Mouse (Mus musculus) spleen, postnatal 36 days (tissue): ENCODE measurements around the gene Lyst.
"Not testable (repeated sequence)": the region's sequence is repeated elsewhere in the genome, so short reads cannot be mapped to it uniquely, and the experiment has no call there.

ENCODE experiments used
- DNase-seq, 2 experiments: peaks; one replicate each; pipeline ENCODE4 v3.0.0; 2022; ENCODE audit warnings: low spot score in 2 of 2, mixed read lengths in 1 of 2

Gene Lyst

DNA sequence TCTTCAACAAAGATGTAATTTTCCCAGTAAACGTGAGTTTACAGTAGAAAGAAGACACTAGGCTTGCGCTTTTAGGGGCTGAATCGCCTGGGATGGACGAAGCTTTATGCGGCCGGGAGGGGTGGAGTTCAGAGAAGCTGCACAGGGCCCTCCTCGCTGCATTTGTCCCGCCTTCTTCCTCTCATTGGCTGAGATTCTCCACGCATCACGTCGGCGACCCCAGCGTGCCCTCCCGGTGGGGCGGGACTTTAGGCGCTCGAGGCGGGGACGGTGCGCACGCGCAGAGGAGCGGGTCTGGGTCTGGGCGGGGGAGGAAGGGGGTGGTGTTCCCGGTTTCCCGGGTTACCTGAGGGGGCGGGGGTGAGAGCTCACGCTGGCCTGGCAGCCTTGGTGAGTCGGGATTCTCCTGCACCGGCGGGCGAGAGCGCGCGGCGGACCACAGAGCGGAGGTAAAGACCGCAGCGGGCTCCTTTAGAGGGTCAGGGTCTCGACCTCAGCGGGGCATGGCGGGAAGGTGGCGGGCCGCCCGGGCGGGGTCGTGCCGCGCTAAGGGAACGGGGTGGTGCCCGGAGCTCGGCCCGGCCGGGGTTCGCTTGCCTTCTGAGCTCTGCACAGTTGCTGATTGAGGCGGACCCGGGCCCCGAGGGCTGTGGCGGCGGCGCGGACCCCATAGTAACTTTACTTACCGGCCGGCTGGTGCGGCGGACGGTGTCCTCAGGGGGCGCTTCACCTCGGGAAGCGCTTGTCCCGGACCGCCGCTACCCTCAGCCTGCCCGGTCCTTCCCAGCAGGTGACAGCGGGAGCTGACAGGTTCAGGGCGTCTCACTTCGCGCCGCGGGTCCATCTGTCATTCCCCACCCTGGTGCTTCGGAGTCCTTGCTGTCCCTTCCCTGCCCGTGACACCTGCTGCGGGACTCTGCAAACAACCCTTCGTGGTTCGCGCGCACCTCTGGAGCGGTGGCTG is at the start of gene Lyst:
Gene Lyst (plus strand): TSS at position 350 of the 964 bp plus-strand sequence.
- peak; percentile 98 to 99 for DNase-seq

- DNase-seq, result not testable (repeated sequence)
Observed at GRCm38 (mm10) chr13:13543073-13543472, 47.1 kb upstream of the Lyst start.

- DNase-seq, result no peak
Observed at GRCm38 (mm10) chr13:13546792-13547191, 43.4 kb upstream of the Lyst start.

- no peak for DNase-seq
Observed at GRCm38 (mm10) chr13:13547889-13548288, 42.3 kb upstream of the Lyst start.

- no peak for DNase-seq
Observed at GRCm38 (mm10) chr13:13548431-13549190, 41.6 kb upstream of the Lyst start.

GRCm38 (mm10) chr13:13549687-13550660 is 40.2 kb upstream of the Lyst start:
- DNase-seq, result no peak

- no peak for DNase-seq
Observed at GRCm38 (mm10) chr13:13552020-13552419, 38.2 kb upstream of the Lyst start.

DNA sequence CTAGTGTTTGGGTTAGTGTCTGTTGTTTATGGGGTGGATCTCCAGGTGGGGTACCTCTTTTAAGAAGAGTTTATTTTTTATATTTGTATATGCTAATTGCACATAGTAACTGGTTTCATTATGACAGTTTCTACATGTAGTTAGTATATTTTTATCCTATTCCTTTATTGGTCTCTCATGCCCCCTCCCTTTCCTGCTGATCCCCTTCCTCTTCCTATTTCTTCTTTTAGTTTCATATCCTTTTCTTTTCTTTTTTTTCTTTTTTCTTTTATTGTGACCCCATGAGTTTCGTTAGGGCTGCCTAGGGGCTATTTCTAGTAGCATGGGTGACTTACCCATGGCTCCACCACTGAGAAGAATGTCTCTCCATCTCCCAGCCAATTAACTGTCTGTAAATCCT is 36.5 kb upstream of the Lyst start:
- DNase-seq, result no peak

- no peak for DNase-seq
Observed at GRCm38 (mm10) chr13:13555196-13555595, 35.0 kb upstream of the Lyst start.

DNA sequence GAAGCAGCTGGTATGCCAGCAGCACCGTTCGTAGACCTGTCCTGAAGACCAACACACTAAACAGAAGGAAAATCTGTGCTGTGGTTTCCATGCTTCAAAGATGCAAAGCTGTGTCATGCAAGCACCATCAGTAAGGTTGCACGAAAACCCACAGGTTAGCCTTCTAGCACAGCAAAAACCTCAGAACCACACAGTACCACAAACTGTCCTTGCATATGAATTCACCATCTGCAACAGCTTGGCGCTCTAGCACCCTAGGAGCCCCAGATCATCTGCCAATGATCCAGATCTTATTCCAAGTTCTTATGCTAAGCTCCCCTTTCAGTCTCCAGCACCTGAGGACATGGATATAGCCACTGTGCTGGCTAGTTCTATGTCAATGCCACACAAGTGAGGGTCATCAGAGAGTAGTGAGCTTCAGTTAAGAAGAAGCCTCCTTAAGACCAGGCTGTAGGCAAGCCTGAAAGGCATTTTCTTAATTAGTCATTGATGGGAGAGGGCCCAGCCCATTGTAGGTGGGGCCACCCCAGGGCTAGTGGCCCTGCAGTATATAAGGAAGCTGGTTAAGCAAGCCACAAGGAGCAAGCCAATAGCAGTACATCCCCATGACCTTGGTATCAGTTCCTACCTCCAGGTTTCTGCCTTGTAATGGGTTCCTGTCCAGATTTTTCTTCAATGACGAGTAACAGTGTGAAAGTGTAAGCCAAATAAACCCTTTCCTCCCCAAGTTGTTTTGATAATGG is 33.0 kb upstream of the Lyst start:
- no peak for DNase-seq

- DNase-seq, result no peak
Observed at GRCm38 (mm10) chr13:13558251-13558650, 31.9 kb upstream of the Lyst start.

- peak in 1 of 2 experiments; percentile 32 for DNase-seq
Observed at GRCm38 (mm10) chr13:13558900-13559299, 31.3 kb upstream of the Lyst start.

- no peak for DNase-seq
Observed at GRCm38 (mm10) chr13:13562571-13562970, 27.6 kb upstream of the Lyst start.

- DNase-seq, result no peak
Observed at GRCm38 (mm10) chr13:13564116-13564515, 26.1 kb upstream of the Lyst start.

DNA sequence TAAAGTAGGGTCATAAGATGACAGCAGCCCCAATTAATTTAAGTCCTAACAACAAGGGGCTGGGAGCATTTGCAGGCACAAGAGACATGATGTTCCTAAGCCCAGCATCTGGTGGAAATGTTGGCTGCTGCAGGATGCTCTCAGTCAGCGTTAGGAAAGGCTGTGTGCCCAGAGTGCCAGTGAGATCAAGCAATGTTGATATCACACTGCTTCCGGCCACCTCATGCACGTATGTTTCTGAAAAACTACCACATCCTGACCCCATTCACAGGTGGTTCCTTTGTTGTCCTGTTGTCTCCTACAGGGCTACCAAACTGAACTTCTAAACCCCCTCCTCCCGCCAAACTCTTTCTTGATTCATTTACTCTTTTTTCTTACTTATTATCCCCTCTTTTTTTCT is 25.7 kb upstream of the Lyst start:
- peak; percentile 44 to 57 for DNase-seq

- no peak for DNase-seq
Observed at GRCm38 (mm10) chr13:13567640-13568039, 22.6 kb upstream of the Lyst start.

GRCm38 (mm10) chr13:13568824-13569223 is 21.4 kb upstream of the Lyst start:
- no peak for DNase-seq

GRCm38 (mm10) chr13:13569603-13570002 is 20.6 kb upstream of the Lyst start:
- DNase-seq, result no peak

- no peak for DNase-seq
Observed at GRCm38 (mm10) chr13:13572060-13572835, 17.9 kb upstream of the Lyst start.

GRCm38 (mm10) chr13:13572941-13573340 is 17.3 kb upstream of the Lyst start:
- no peak for DNase-seq
